ENCODE assay signal across 8 mouse cellular contexts in genomic region chr11:60256176-60256681, GRCm38 (mm10). TPM values are rescaled to one million over a fixed set of nuclear protein-coding genes. Genes with fewer than 3 reads are reported as not detected.
DNase-seq lines count a peak whose midpoint lies in the region; ATAC-seq and TF ChIP-seq lines count a peak whose summit lies in the region.

No protein-coding gene starts in this region.

- no peak overlapping the region for H3K4me2 ChIP-seq in lung, embryonic 14.5 days
- no peak overlapping the region for H3K4me2 ChIP-seq in forebrain, postnatal 0 days (ENCODE audit: low read depth)

- H3K9ac ChIP-seq in lung, embryonic 14.5 days: no peak overlapping the region
- H3K9ac ChIP-seq in forebrain, postnatal 0 days: no peak overlapping the region

- intact Hi-C loops in gastrocnemius, postnatal 36 days (cut with DNase I): no loop called here

- no peak overlapping the region for H3K4me3 ChIP-seq in lung, embryonic 14.5 days (ENCODE audit: low read depth, low read length)
- no peak overlapping the region for H3K4me3 ChIP-seq in lung, adult 2 months (replicated peaks; ENCODE audit: extremely low read depth, low read depth, low read length)
- H3K4me3 ChIP-seq in forebrain, postnatal 0 days (ENCODE audit: low read depth, low read length): no peak overlapping the region

- H3K27me3 ChIP-seq in lung, embryonic 14.5 days (ENCODE audit: insufficient read depth, low read length): no peaks in the 10 kb centered on the region
- H3K27me3 ChIP-seq in forebrain, postnatal 0 days (ENCODE audit: insufficient read depth, low read length): no peaks in the 10 kb centered on the region

- no peak for TF ChIP-seq CTCF in lung, embryonic 14.5 days (IDR thresholded peaks at IDR 0.05; ENCODE audit: low read depth)
- TF ChIP-seq CTCF in lung, adult 2 months (IDR thresholded peaks at IDR 0.05; ENCODE audit: insufficient read depth, low read length): no peak
- TF ChIP-seq CTCF in forebrain, postnatal 0 days (IDR thresholded peaks at IDR 0.05; ENCODE audit: low read depth): no peak

- peaks cover 19% of the 10 kb centered on the region for H3K36me3 ChIP-seq in lung, embryonic 14.5 days (ENCODE audit: insufficient read depth)
- H3K36me3 ChIP-seq in forebrain, postnatal 0 days (ENCODE audit: insufficient read depth): peaks cover 6% of the 10 kb centered on the region; the same call in 1 of the 2 replicates

- DNase-seq in lung, embryonic 14.5 days: peak; percentile 64
- DNase-seq in lung, adult 2 months: no peak
- peak; percentile 96 for DNase-seq in cerebellum, adult 11-12 months
- peak; percentile 83 for DNase-seq in forebrain, postnatal 0 days
- peak; percentile 67 to 72 for DNase-seq in layer of hippocampus, adult 8-10 months (ENCODE audit: low spot score in 2 of 2)
- no peak for DNase-seq in gastrocnemius, postnatal 36 days
- DNase-seq in thymus, postnatal 36 days: no peak

- no peaks in the 10 kb centered on the region for H3K9me3 ChIP-seq in lung, embryonic 14.5 days (ENCODE audit: low read depth, low read length)
- no peaks in the 10 kb centered on the region for H3K9me3 ChIP-seq in forebrain, postnatal 0 days (ENCODE audit: low read length)

- TF ChIP-seq POLR2A in lung, adult 2 months (IDR thresholded peaks at IDR 0.05; ENCODE audit: borderline replicate concordance, extremely low read depth, low read depth, low read length): no peak

- peaks cover 7% of the 10 kb centered on the region; the same call in 1 of the 2 replicates for H3K4me1 ChIP-seq in lung, embryonic 14.5 days (ENCODE audit: insufficient read depth)
- peaks cover 2% of the 10 kb centered on the region; the same call in 1 of the 2 replicates for H3K4me1 ChIP-seq in lung, adult 2 months (ENCODE audit: control insufficient read depth, insufficient read depth, low read length)
- H3K4me1 ChIP-seq in forebrain, postnatal 0 days (ENCODE audit: insufficient read depth): peaks cover 8% of the 10 kb centered on the region; the same call in 1 of the 2 replicates

- peak overlapping the region; percentile 16; the same call in 1 of the 2 replicates for H3K27ac ChIP-seq in lung, embryonic 14.5 days (ENCODE audit: low read depth)
- H3K27ac ChIP-seq in forebrain, postnatal 0 days (ENCODE audit: low read depth, low read length): 0 out of 2 replicates have a peak overlapping the region, but pooled peaks have one; percentile 36

- peak; percentile 57 for ATAC-seq in lung, embryonic 14.5 days (ENCODE audit: insufficient read depth)
- ATAC-seq in forebrain, postnatal 0 days: peak; percentile 86
- no peak for ATAC-seq in monocyte, adult 5-6 weeks (replicated peaks; ENCODE audit: insufficient number of reproducible peaks, low FRiP score, low TSS enrichment, poor library complexity, severe bottlenecking)

- WGBS in lung, embryonic 14.5 days: 44% methylated on average over 6 of the region's 6 CpGs
- WGBS in lung, adult 2 months: 48% methylated on average over 6 of the region's 6 CpGs
- WGBS in forebrain, postnatal 0 days: 27% methylated on average over 6 of the region's 6 CpGs

RNA-seq across cellular contexts. Expression of gene Srebf1, which starts 33.8 kb away (rescaled TPM):
- polyA plus RNA-seq in lung, embryonic 14.5 days (2014; fragmentation: Nextera tagmentation; extraction: Ambion mirVana): 73.9 and 77.2 TPM in 2 replicates
- polyA plus RNA-seq in lung, adult 2 months (2012; rRNA removed): 206 and 236 TPM in 2 replicates
- 56.2 and 70.7 TPM in 2 replicates for total RNA-seq in forebrain, postnatal 0 days (2014; rRNA removed)
- 28.9 and 32.8 TPM in 2 replicates for polyA plus RNA-seq in forebrain, postnatal 0 days (2015; fragmentation: Nextera tagmentation; extraction: Ambion mirVana)
- 100 to 1,000 TPM in 2 of 4 experiments, 10 to 100 TPM in 2; 84.3 to 119 (median 101) TPM for total RNA-seq in layer of hippocampus, adult 8-10 months (2022)
- total RNA-seq in monocyte, adult 5-6 weeks (2017): 28.9 to 48.1 TPM (median 45.7 TPM) in 3 replicates
- 10 to 100 TPM; 18.4 to 21.0 TPM for total RNA-seq in gastrocnemius, postnatal 36 days (2021)

Comparison
In these comparisons a context has a peak if more than half of its experiments do, and no peak if none do; other contexts are left out.
1. DNase-seq: peak in lung, embryonic 14.5 days (single experiment), cerebellum, adult 11-12 months (single experiment), forebrain, postnatal 0 days (single experiment) and layer of hippocampus, adult 8-10 months (2 of 2); none in lung, adult 2 months (single experiment), gastrocnemius, postnatal 36 days (0 of 2) and thymus, postnatal 36 days (0 of 2).